ENCODE assay signal across 27 mouse cellular contexts in the genomic region with DNA sequence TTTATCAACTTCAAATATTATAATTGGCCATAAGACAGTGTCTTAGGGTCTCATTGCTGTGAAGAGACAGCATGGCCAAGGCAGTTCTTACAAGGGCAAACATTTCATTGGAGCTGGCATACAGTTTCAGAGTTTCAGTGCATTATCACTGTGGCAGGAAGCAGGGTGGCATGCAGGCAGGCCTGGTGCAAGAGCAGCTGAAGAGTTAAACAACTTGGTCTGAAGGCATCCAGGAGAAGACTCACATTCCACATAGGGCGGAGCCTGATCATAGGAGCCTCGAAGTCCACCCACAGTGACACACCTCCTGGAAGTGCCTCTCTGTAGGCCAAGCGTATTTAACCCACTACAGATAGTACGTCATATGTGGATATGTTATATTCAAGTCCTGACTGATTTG.
DNase-seq lines count a peak whose midpoint lies in the region; ATAC-seq lines count a peak whose summit lies in the region.
"Had no signal": no experiment of that assay in that cellular context is flagged by ENCODE, and none has a peak within 500 bp of the region (broad histone marks: within the 10 kb centered on the region; RNA-seq: fewer than 3 reads in every experiment).

No protein-coding gene starts in this region.

- H3K4me1 ChIP-seq in heart, embryonic 10.5 days = no peaks in the 10 kb centered on the region
- H3K4me1 ChIP-seq in midbrain, embryonic 16.5 days (ENCODE audit: control insufficient read depth, insufficient read depth, low read length) = no peaks in the 10 kb centered on the region
- H3K4me1 ChIP-seq in midbrain, embryonic 14.5 days (ENCODE audit: control insufficient read depth, insufficient read depth, low read length) = no peaks in the 10 kb centered on the region
- no peaks in the 10 kb centered on the region for H3K4me1 ChIP-seq in limb, embryonic 10.5 days
- H3K4me1 ChIP-seq: embryonic facial prominence, embryonic 10.5 days; embryonic facial prominence, embryonic 13.5 days; forebrain, embryonic 12.5 days; forebrain, embryonic 15.5 days; heart, embryonic 13.5 days; hindbrain, embryonic 12.5 days; hindbrain, embryonic 15.5 days had no signal

- no peak overlapping the region for H3K4me3 ChIP-seq in heart, embryonic 10.5 days
- H3K4me3 ChIP-seq in midbrain, embryonic 16.5 days (ENCODE audit: low read depth, low read length) = no peak overlapping the region
- no peak overlapping the region for H3K4me3 ChIP-seq in midbrain, embryonic 14.5 days (replicated peaks; ENCODE audit: low read depth, low read length)
- H3K4me3 ChIP-seq in limb, embryonic 10.5 days = no peak overlapping the region
- H3K4me3 ChIP-seq: embryonic facial prominence, embryonic 10.5 days; embryonic facial prominence, embryonic 13.5 days; erythroblast, embryonic 14.5 days; forebrain, embryonic 12.5 days; forebrain, embryonic 15.5 days; heart, embryonic 13.5 days; hindbrain, embryonic 12.5 days; hindbrain, embryonic 15.5 days had no signal

- DNase-seq in heart, embryonic 10.5 days (ENCODE audit: low spot score) = peak; percentile 58
- DNase-seq in heart, adult 9 months (ENCODE audit: low spot score in 2 of 2) = no peak
- no peak for DNase-seq in midbrain, embryonic 14.5 days
- peak; percentile 44 for DNase-seq in R1 (ENCODE audit: low read depth, low spot score)
- no peak for DNase-seq in left cerebral cortex, adult 9 months (ENCODE audit: low spot score in 2 of 2)
- DNase-seq in limb, embryonic 10.5 days (ENCODE audit: low spot score) = no peak
- DNase-seq: adrenal gland, adult 8-10 months; adrenal gland, postnatal 25 days; cerebellum, adult 11-12 months; cerebellum, adult 8-10 months; cerebellum, postnatal 10 days; cerebellum, postnatal 36 days; embryo, embryonic 11 days; gastrocnemius, postnatal 36 days; heart, postnatal 14 days had no signal

- no peak overlapping the region for H3K4me2 ChIP-seq in midbrain, embryonic 16.5 days (ENCODE audit: low read length)
- H3K4me2 ChIP-seq in midbrain, embryonic 14.5 days (ENCODE audit: low read length) = no peak overlapping the region
- H3K4me2 ChIP-seq: embryonic facial prominence, embryonic 13.5 days; forebrain, embryonic 12.5 days; forebrain, embryonic 15.5 days; heart, embryonic 13.5 days; hindbrain, embryonic 12.5 days; hindbrain, embryonic 15.5 days had no signal

- no peaks in the 10 kb centered on the region for H3K9me3 ChIP-seq in heart, embryonic 10.5 days
- H3K9me3 ChIP-seq in midbrain, embryonic 16.5 days (replicated peaks; ENCODE audit: control insufficient read depth, low read length, poor library complexity, severe bottlenecking) = no peaks in the 10 kb centered on the region
- no peaks in the 10 kb centered on the region for H3K9me3 ChIP-seq in midbrain, embryonic 14.5 days (ENCODE audit: control insufficient read depth, low read length)
- H3K9me3 ChIP-seq in limb, embryonic 10.5 days (replicated peaks) = no peaks in the 10 kb centered on the region
- H3K9me3 ChIP-seq: embryonic facial prominence, embryonic 10.5 days; embryonic facial prominence, embryonic 13.5 days; forebrain, embryonic 12.5 days; forebrain, embryonic 15.5 days; G1E; heart, embryonic 13.5 days; hindbrain, embryonic 12.5 days; hindbrain, embryonic 15.5 days had no signal

- H3K27ac ChIP-seq in heart, embryonic 10.5 days = no peak overlapping the region
- no peak overlapping the region for H3K27ac ChIP-seq in midbrain, embryonic 16.5 days (ENCODE audit: low read length)
- no peak overlapping the region for H3K27ac ChIP-seq in midbrain, embryonic 14.5 days (replicated peaks; ENCODE audit: low read depth, low read length)
- H3K27ac ChIP-seq in limb, embryonic 10.5 days = no peak overlapping the region
- H3K27ac ChIP-seq: embryonic facial prominence, embryonic 10.5 days; embryonic facial prominence, embryonic 13.5 days; forebrain, embryonic 12.5 days; forebrain, embryonic 15.5 days; heart, embryonic 13.5 days; hindbrain, embryonic 12.5 days; hindbrain, embryonic 15.5 days had no signal

- WGBS in heart, embryonic 10.5 days = 83% methylated on average over 4 of the region's 4 CpGs
- 92% methylated on average over 4 of the region's 4 CpGs for WGBS in midbrain, embryonic 16.5 days
- WGBS in midbrain, embryonic 14.5 days = over 99% methylated on average over 4 of the region's 4 CpGs
- WGBS in limb, embryonic 10.5 days = 93% methylated on average over 4 of the region's 4 CpGs

- H3K36me3 ChIP-seq in heart, embryonic 10.5 days = peaks cover 99% of the 10 kb centered on the region
- H3K36me3 ChIP-seq in midbrain, embryonic 16.5 days (ENCODE audit: control insufficient read depth, insufficient read depth, low read length) = peaks cover 73% of the 10 kb centered on the region
- peaks cover 100% of the 10 kb centered on the region for H3K36me3 ChIP-seq in midbrain, embryonic 14.5 days (ENCODE audit: control insufficient read depth, insufficient read depth, low read length)
- H3K36me3 ChIP-seq in limb, embryonic 10.5 days = peaks cover 100% of the 10 kb centered on the region

- ATAC-seq in midbrain, embryonic 16.5 days = 0 out of 2 replicates have a peak, but pooled peaks have one; percentile 37
- ATAC-seq in midbrain, embryonic 14.5 days (ENCODE audit: low FRiP score, low TSS enrichment) = no peak
- ATAC-seq: activated CD4-positive, CD25-positive, alpha-beta regulatory T cell, adult 4 months; forebrain, embryonic 15.5 days; Patski had no signal

- H3K27me3 ChIP-seq in heart, embryonic 10.5 days (ENCODE audit: insufficient read depth, poor library complexity, severe bottlenecking) = no peaks in the 10 kb centered on the region
- H3K27me3 ChIP-seq in midbrain, embryonic 16.5 days (ENCODE audit: control insufficient read depth, insufficient read depth, low read depth, low read length) = no peaks in the 10 kb centered on the region
- H3K27me3 ChIP-seq in midbrain, embryonic 14.5 days (ENCODE audit: control insufficient read depth, insufficient read depth, low read length) = no peaks in the 10 kb centered on the region
- no peaks in the 10 kb centered on the region for H3K27me3 ChIP-seq in limb, embryonic 10.5 days (ENCODE audit: low read depth, poor library complexity, severe bottlenecking)
- H3K27me3 ChIP-seq: embryonic facial prominence, embryonic 13.5 days; forebrain, embryonic 12.5 days; forebrain, embryonic 15.5 days; heart, embryonic 13.5 days; hindbrain, embryonic 12.5 days; hindbrain, embryonic 15.5 days; Patski had no signal

- no peak overlapping the region for H3K9ac ChIP-seq in midbrain, embryonic 16.5 days (ENCODE audit: low read depth, low read length)
- H3K9ac ChIP-seq in midbrain, embryonic 14.5 days (replicated peaks; ENCODE audit: low read length) = no peak overlapping the region
- H3K9ac ChIP-seq: embryonic facial prominence, embryonic 13.5 days; forebrain, embryonic 12.5 days; forebrain, embryonic 15.5 days; heart, embryonic 13.5 days; hindbrain, embryonic 12.5 days; hindbrain, embryonic 15.5 days had no signal

Comparison
In these comparisons a context has a peak if more than half of its experiments do, and no peak if none do; other contexts are left out.
1. DNase-seq: peak in heart, embryonic 10.5 days (single experiment) and R1 (single experiment); none in heart, adult 9 months (0 of 2), midbrain, embryonic 14.5 days (single experiment), left cerebral cortex, adult 9 months (0 of 2) and limb, embryonic 10.5 days (single experiment).